In the genomic region with DNA sequence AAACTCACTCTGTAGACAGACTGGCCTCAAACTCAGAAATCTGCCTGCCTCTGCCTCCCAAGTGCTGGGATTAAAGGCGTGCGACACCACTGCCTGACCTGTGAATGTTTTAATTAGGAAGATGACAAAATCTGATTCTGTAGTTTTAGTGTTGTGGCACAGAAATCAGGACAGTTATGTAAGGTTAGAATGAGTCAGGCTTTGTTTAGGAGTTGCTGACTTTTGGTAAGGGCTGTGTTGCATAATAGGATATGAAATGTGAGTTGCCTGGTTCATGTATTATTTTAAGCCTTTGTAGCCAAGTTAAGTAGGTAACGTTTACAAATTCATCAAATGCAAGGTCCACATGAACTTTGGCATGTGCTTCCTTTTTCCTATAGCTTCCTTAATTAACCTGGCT, we compare ENCODE assay signal across 8 mouse cellular contexts. TPM values are rescaled to one million over a fixed set of nuclear protein-coding genes. Genes with fewer than 3 reads are reported as not detected.
DNase-seq lines count a peak whose midpoint lies in the region; ATAC-seq and TF ChIP-seq lines count a peak whose summit lies in the region.
"Had no signal": no experiment of that assay in that cellular context is flagged by ENCODE, and none has a peak within 500 bp of the region (broad histone marks: within the 10 kb centered on the region; RNA-seq: fewer than 3 reads in every experiment).

No protein-coding gene starts in this region.

- no peak for TF ChIP-seq RAD21 in CH12.LX (IDR thresholded peaks at IDR 0.05; ENCODE audit: low read depth, low read length)

- no peak for TF ChIP-seq CTCF in CH12.LX (conservative IDR thresholded peaks at IDR 0.05 in 1 of 2, IDR thresholded peaks at IDR 0.05 in 1 of 2; ENCODE audit: low read depth in 2 of 2, low read length in 2 of 2)
- no peak for TF ChIP-seq CTCF in lung, adult 2 months (IDR thresholded peaks at IDR 0.05; ENCODE audit: insufficient read depth, low read length)

- ATAC-seq in forebrain, embryonic 16.5 days: no peak
- no peak for ATAC-seq in liver, embryonic 16.5 days (ENCODE audit: low read depth)

- peaks cover 9 to 33% of the 10 kb centered on the region in 2 experiments for H3K36me3 ChIP-seq in CH12.LX (replicated peaks in 1 of 2; ENCODE audit: control insufficient read depth in 1 of 2, insufficient read depth in 1 of 2, low read length in 1 of 2)
- peaks cover 10% of the 10 kb centered on the region for H3K36me3 ChIP-seq in forebrain, embryonic 16.5 days (ENCODE audit: control insufficient read depth, insufficient read depth)
- peaks cover 3% of the 10 kb centered on the region for H3K36me3 ChIP-seq in liver, embryonic 16.5 days (ENCODE audit: control insufficient read depth, insufficient read depth)

- H3K4me3 ChIP-seq in CH12.LX (replicated peaks in 1 of 3; ENCODE audit: low read depth in 2 of 3, low read length in 2 of 3, poor library complexity in 1 of 3): peak overlapping the region; percentile 2 to 93 (median 91)
- no peak overlapping the region for H3K4me3 ChIP-seq in forebrain, embryonic 16.5 days (replicated peaks; ENCODE audit: low read length)
- H3K4me3 ChIP-seq in liver, embryonic 16.5 days (ENCODE audit: low read depth, low read length): peak overlapping the region; percentile 77
- H3K4me3 ChIP-seq in lung, adult 2 months (replicated peaks; ENCODE audit: extremely low read depth, low read depth, low read length): no peak overlapping the region

- TF ChIP-seq POLR2A in CH12.LX (IDR thresholded peaks at IDR 0.05; ENCODE audit: low read depth, low read length): no peak
- TF ChIP-seq POLR2A in lung, adult 2 months (IDR thresholded peaks at IDR 0.05; ENCODE audit: borderline replicate concordance, extremely low read depth, low read depth, low read length): no peak

- peaks cover 0 to 27% of the 10 kb centered on the region in 2 experiments; a peak in 3 of 4 replicates for H3K4me1 ChIP-seq in CH12.LX (ENCODE audit: control insufficient read depth in 1 of 2, insufficient read depth in 2 of 2)
- peaks cover 12% of the 10 kb centered on the region for H3K4me1 ChIP-seq in forebrain, embryonic 16.5 days (replicated peaks; ENCODE audit: control insufficient read depth, insufficient read depth, low read length)
- peaks cover 12% of the 10 kb centered on the region for H3K4me1 ChIP-seq in liver, embryonic 16.5 days (ENCODE audit: control insufficient read depth, low read depth, low read length)
- H3K4me1 ChIP-seq in lung, adult 2 months (ENCODE audit: control insufficient read depth, insufficient read depth, low read length): peaks cover 5% of the 10 kb centered on the region

- no peaks in the 10 kb centered on the region for H3K9me3 ChIP-seq in CH12.LX (replicated peaks; ENCODE audit: low read length)
- no peaks in the 10 kb centered on the region for H3K9me3 ChIP-seq in forebrain, embryonic 16.5 days (ENCODE audit: control insufficient read depth, low read length)
- no peaks in the 10 kb centered on the region for H3K9me3 ChIP-seq in liver, embryonic 16.5 days (replicated peaks; ENCODE audit: control insufficient read depth, low read length)

- peak overlapping the region; percentile 70 for H3K4me2 ChIP-seq in CH12.LX (ENCODE audit: insufficient read depth, low read depth, poor library complexity, severe bottlenecking)
- H3K4me2 ChIP-seq in forebrain, embryonic 16.5 days (ENCODE audit: low read length): peak overlapping the region; percentile 81
- H3K4me2 ChIP-seq in liver, embryonic 16.5 days (ENCODE audit: low read depth, low read length): peak overlapping the region; percentile 94

- in situ Hi-C loops in CH12.LX (cut with MboI; ENCODE audit: low pct_ligation_motif_present, low pct_unique_long_range_greater_than_20kb, low sequenced_read_pairs): no loop called here

- dilution Hi-C loops in CH12.LX (cut with MboI; ENCODE audit: extremely low pct_ligation_motif_present, extremely low pct_unique_long_range_greater_than_20kb, low sequenced_read_pairs): no loop called here

- peaks cover 45% of the 10 kb centered on the region for H3K79me2 ChIP-seq in CH12.LX (replicated peaks; ENCODE audit: control insufficient read depth, extremely low read depth, insufficient read depth, poor library complexity, severe bottlenecking)

- 87% methylated on average over 3 of the region's 3 CpGs for WGBS in forebrain, embryonic 16.5 days
- WGBS in liver, embryonic 16.5 days (ENCODE audit: insufficient replicate concordance): 62% methylated on average over 3 of the region's 3 CpGs
- WGBS in lung, adult 2 months: 69% methylated on average over 3 of the region's 3 CpGs

- peak overlapping the region; percentile 89; the same call in 1 of the 2 replicates for H3K9ac ChIP-seq in CH12.LX (ENCODE audit: insufficient read depth, low read depth)
- no peak overlapping the region for H3K9ac ChIP-seq in forebrain, embryonic 16.5 days (replicated peaks; ENCODE audit: low read depth, low read length)
- no peak overlapping the region for H3K9ac ChIP-seq in liver, embryonic 16.5 days (ENCODE audit: low read depth, low read length)

- peak; percentile 62 for DNase-seq in 3T3-L1 (ENCODE audit: low read depth, low spot score)
- no peak for DNase-seq in CH12.LX (ENCODE audit: extremely low read depth)
- DNase-seq in ovary, postnatal 36 days (ENCODE audit: low spot score): no peak
- DNase-seq in kidney, adult 11 months: no peak
- DNase-seq in lung, adult 2 months: no peak
- DNase-seq: kidney, postnatal 25 days had no signal

- no peak for TF ChIP-seq EP300 in CH12.LX (IDR thresholded peaks at IDR 0.05; ENCODE audit: low read length)

- H3K27ac ChIP-seq in CH12.LX (ENCODE audit: insufficient read depth, low read depth): no peak overlapping the region
- H3K27ac ChIP-seq in forebrain, embryonic 16.5 days (ENCODE audit: low read length): no peak overlapping the region
- H3K27ac ChIP-seq in liver, embryonic 16.5 days (ENCODE audit: low read length): no peak overlapping the region

- H3K27me3 ChIP-seq in CH12.LX (replicated peaks): no peaks in the 10 kb centered on the region
- H3K27me3 ChIP-seq in forebrain, embryonic 16.5 days (replicated peaks; ENCODE audit: control insufficient read depth, insufficient read depth, low read length): no peaks in the 10 kb centered on the region
- no peaks in the 10 kb centered on the region for H3K27me3 ChIP-seq in liver, embryonic 16.5 days (ENCODE audit: control insufficient read depth, insufficient read depth, low read depth, low read length)

TF ChIP-seq in CH12.LX, 34 proteins besides CTCF, POLR2A, EP300 and RAD21:
- TF ChIP-seq USF1 (IDR thresholded peaks at IDR 0.05; ENCODE audit: low read depth, low read length) (no peak), JUND (conservative IDR thresholded peaks at IDR 0.05; ENCODE audit: low read depth, low read length) (no peak), ZMIZ1 (IDR thresholded peaks at IDR 0.05; ENCODE audit: low read depth, low read length) (no peak), MEF2A (IDR thresholded peaks at IDR 0.05; ENCODE audit: borderline replicate concordance, low read depth, low read length) (no peak), SMC3 (IDR thresholded peaks at IDR 0.05; ENCODE audit: low read depth, low read length) (no peak), MXI1 (IDR thresholded peaks at IDR 0.05; ENCODE audit: low read depth, low read length) (no peak), JUN (IDR thresholded peaks at IDR 0.05; ENCODE audit: insufficient read depth, low read depth, low read length) (no peak), RCOR1 (conservative IDR thresholded peaks at IDR 0.05; ENCODE audit: low read depth, low read length) (no peak), GABPA (IDR thresholded peaks at IDR 0.05; ENCODE audit: insufficient replicate concordance, low read depth, low read length) (no peak), HCFC1 (IDR thresholded peaks at IDR 0.05; ENCODE audit: low read depth, low read length) (no peak), CHD2 (IDR thresholded peaks at IDR 0.05; ENCODE audit: low read length) (no peak), MAZ (IDR thresholded peaks at IDR 0.05; ENCODE audit: low read depth, low read length) (no peak), ZC3H11A (IDR thresholded peaks at IDR 0.05; ENCODE audit: low read depth, low read length) (no peak)

RNA-seq across cellular contexts. Expression of gene Riok2, which starts 1.5 kb away (rescaled TPM):
- total RNA-seq in CH12.LX (2012; rRNA removed) (27.9 and 37.1 TPM in 2 replicates), CH12.LX (2014; rRNA removed) (114 and 121 TPM in 2 replicates)
- 76.9 and 78.4 TPM in 2 replicates for polyA plus RNA-seq in CH12.LX (2012; ENCODE audit: insufficient read length, low read depth)
- polyA plus RNA-seq in forebrain, embryonic 16.5 days (2015; fragmentation: Nextera tagmentation; extraction: Ambion mirVana): 28.6 and 29.3 TPM in 2 replicates
- polyA plus RNA-seq in liver, embryonic 16.5 days (2015; fragmentation: Nextera tagmentation; extraction: Ambion mirVana): 9.1 TPM in 2 replicates
- polyA plus RNA-seq in lung, adult 2 months (2012; rRNA removed): 4.6 and 7.9 TPM in 2 replicates

RNA-seq across cellular contexts. Expression of gene Lix1, which starts 26.9 kb away (rescaled TPM):
- total RNA-seq in CH12.LX (2012; rRNA removed): 0.67 and 1.4 TPM in 2 replicates
- total RNA-seq in CH12.LX (2014; rRNA removed): 1.0 TPM in 2 replicates
- 0.49 and 0.53 TPM in 2 replicates for polyA plus RNA-seq in CH12.LX (2012; ENCODE audit: insufficient read length, low read depth)
- polyA plus RNA-seq in forebrain, embryonic 16.5 days (2015; fragmentation: Nextera tagmentation; extraction: Ambion mirVana): 30.5 and 33.3 TPM in 2 replicates
- polyA plus RNA-seq in liver, embryonic 16.5 days (2015; fragmentation: Nextera tagmentation; extraction: Ambion mirVana): 0.30 and 0.39 TPM in 2 replicates
- 0.34 and 0.38 TPM in 2 replicates for polyA plus RNA-seq in lung, adult 2 months (2012; rRNA removed)

Comparison
In these comparisons a context has a peak if more than half of its experiments do, and no peak if none do; other contexts are left out.
1. H3K4me3 ChIP-seq: peak in CH12.LX (3 of 3) and liver, embryonic 16.5 days (single experiment); none in forebrain, embryonic 16.5 days (single experiment) and lung, adult 2 months (single experiment).
2. RNA of gene Lix1, which starts 26.9 kb away (polyA plus RNA-seq): 30.5 to 33.3 TPM in forebrain, embryonic 16.5 days; 0.49 to 0.53 TPM in CH12.LX, 0.34 to 0.38 TPM in lung, adult 2 months and 0.30 to 0.39 TPM in liver, embryonic 16.5 days; every median in the first group is over 10 times any median in the second.
3. Peak in every context shown above with its lines, with median percentiles within 50 percentile points of each other: H3K4me2 ChIP-seq.